Mouse (Mus musculus) hindbrain, embryonic 15.5 days (tissue): ENCODE results near the gene Sycp2. TPM values are rescaled to one million over a fixed set of nuclear protein-coding genes. Genes with fewer than 3 reads are reported as not detected.
"Not testable (repeated sequence)": the region's sequence is repeated elsewhere in the genome, so short reads cannot be mapped to it uniquely, and the experiment has no call there.

Source experiments
- ATAC-seq: fragments of 200-750 bp; cut with Nextera tagmentation; 2 replicates; pipeline ENCODE4 v1.8.0; 2017; ENCODE audit warnings: low read depth, moderate number of reproducible peaks, moderate TSS enrichment; ENCODE audit not compliant: low FRiP score
- H3K27ac ChIP-seq: fragments of 300-500 bp; sonication (generic); replicated peaks from 2 replicates; pipeline ENCODE4 v1.5.1; 2015; ENCODE audit warnings: mild to moderate bottlenecking, inconsistent platforms
- H3K27me3 ChIP-seq: fragments of 300-500 bp; sonication (generic); 2 replicates; pipeline ENCODE4 v1.6.1; 2015; ENCODE audit warnings: control low read depth, inconsistent platforms
- H3K36me3 ChIP-seq: fragments of 300-500 bp; sonication (generic); 2 replicates; pipeline ENCODE4 v1.6.1; 2015; ENCODE audit warnings: control low read depth, inconsistent platforms
- H3K4me1 ChIP-seq: fragments of 300-500 bp; sonication (generic); replicated peaks from 2 replicates; pipeline ENCODE4 v1.6.1; 2015; ENCODE audit warnings: control low read depth, inconsistent platforms
- H3K4me2 ChIP-seq: fragments of 300-500 bp; sonication (generic); 2 replicates; pipeline ENCODE4 v1.6.1; 2015; ENCODE audit warnings: moderate library complexity, mild to moderate bottlenecking, inconsistent platforms
- H3K4me3 ChIP-seq: fragments of 300-500 bp; sonication (generic); 2 replicates; pipeline ENCODE4 v1.5.1; 2015; ENCODE audit warnings: mild to moderate bottlenecking, inconsistent platforms
- H3K9ac ChIP-seq: fragments of 300-500 bp; sonication (generic); 2 replicates; pipeline ENCODE4 v1.6.1; 2015; ENCODE audit warnings: inconsistent platforms
- H3K9me3 ChIP-seq: fragments of 300-500 bp; sonication (generic); 2 replicates; pipeline ENCODE4 v1.6.1; 2016; ENCODE audit warnings: control low read depth, inconsistent platforms
- WGBS: fragments of 180-500 bp; shearing (Covaris S2); methylation state at CpG from one replicate; pipeline ENCODE4 v1.1.7; 2015; 5-methylcytosine and 5-hydroxymethylcytosine counted together
- polyA plus RNA-seq: library from polyadenylated mRNA; unstranded; fragments of >200 nt; fragmentation: Nextera tagmentation; extraction: Ambion mirVana; gene quantifications from 2 replicates; pipeline ENCODE4 v1.2.1, GENCODE M21; 2015

The Sycp2 gene
- polyA plus RNA-seq, 1 experiment from 2014 or later: 0.18 TPM

- H3K4me2 ChIP-seq: peak overlapping the region; percentile 100
- H3K9me3 ChIP-seq: no peaks in the 10 kb centered on the region
- H3K9ac ChIP-seq: no peak overlapping the region
- 62% methylated on average over 6 of the region's 6 CpGs for WGBS
- no peaks in the 10 kb centered on the region for H3K36me3 ChIP-seq
- H3K27ac ChIP-seq: no peak overlapping the region
- H3K4me3 ChIP-seq: no peak overlapping the region
- ATAC-seq: no peak
- peaks cover 39% of the 10 kb centered on the region for H3K4me1 ChIP-seq
- H3K27me3 ChIP-seq: no peaks in the 10 kb centered on the region
Measured at GRCm38 (mm10) chr2:178412598-178412997, 5.1 kb upstream of the Sycp2 start.

GRCm38 (mm10) chr2:178410286-178410685, 2.8 kb upstream of the Sycp2 start:
- Histone ChIP-seq H3K27me3 (no peaks in the 10 kb centered on the region), H3K4me3 (no peak overlapping the region), H3K36me3 (no peaks in the 10 kb centered on the region), H3K4me1 (peaks cover 27% of the 10 kb centered on the region), H3K9me3 (no peaks in the 10 kb centered on the region), H3K27ac (no peak overlapping the region), H3K9ac (no peak overlapping the region), H3K4me2 (no peak overlapping the region)
- no peak for ATAC-seq
- 87% methylated on average over 6 of the region's 6 CpGs for WGBS

GRCm38 (mm10) chr2:178409024-178409423, 1.5 kb upstream of the Sycp2 start:
- WGBS: 58% methylated on average over 1 of the region's 1 CpGs

GRCm38 (mm10) chr2:178342597-178342996, 64.9 kb downstream of the Sycp2 start:
- no peak overlapping the region for H3K4me2 ChIP-seq
- no peaks in the 10 kb centered on the region for H3K4me1 ChIP-seq
- no peak overlapping the region for H3K9ac ChIP-seq
- no peaks in the 10 kb centered on the region for H3K9me3 ChIP-seq
- ATAC-seq: no peak
- no peaks in the 10 kb centered on the region for H3K36me3 ChIP-seq
- no peaks in the 10 kb centered on the region for H3K27me3 ChIP-seq
- H3K27ac ChIP-seq: no peak overlapping the region
- 84% methylated on average over 4 of the region's 4 CpGs for WGBS
- no peak overlapping the region for H3K4me3 ChIP-seq

More at GRCm38 (mm10) chr2:178409024-178409423, 1.5 kb upstream of the Sycp2 start:
- no peaks in the 10 kb centered on the region for H3K9me3 ChIP-seq
- H3K4me2 ChIP-seq: no peak overlapping the region
- ATAC-seq: no peak
- no peaks in the 10 kb centered on the region for H3K27me3 ChIP-seq
- H3K36me3 ChIP-seq: no peaks in the 10 kb centered on the region
- no peak overlapping the region for H3K4me3 ChIP-seq
- no peak overlapping the region for H3K9ac ChIP-seq
- no peak overlapping the region for H3K27ac ChIP-seq
- H3K4me1 ChIP-seq: peaks cover 18% of the 10 kb centered on the region

GRCm38 (mm10) chr2:178342105-178342504, 65.4 kb downstream of the Sycp2 start:
- H3K4me3 ChIP-seq, H3K27ac ChIP-seq, H3K36me3 ChIP-seq, H3K4me2 ChIP-seq, H3K9me3 ChIP-seq, ATAC-seq, H3K27me3 ChIP-seq, H3K9ac ChIP-seq, H3K4me1 ChIP-seq: not testable (repeated sequence)

GRCm38 (mm10) chr2:178339044-178339443, 68.4 kb downstream of the Sycp2 start:
- H3K4me2 ChIP-seq: no peak overlapping the region
- no peaks in the 10 kb centered on the region for H3K27me3 ChIP-seq
- no peak overlapping the region for H3K27ac ChIP-seq
- H3K9ac ChIP-seq: no peak overlapping the region
- no peak overlapping the region for H3K4me3 ChIP-seq
- 3% methylated on average over 2 of the region's 2 CpGs for WGBS
- ATAC-seq: no peak
- H3K36me3 ChIP-seq: peaks cover 11% of the 10 kb centered on the region; the same call in 1 of the 2 replicates
- no peaks in the 10 kb centered on the region for H3K4me1 ChIP-seq
- H3K9me3 ChIP-seq: no peaks in the 10 kb centered on the region

GRCm38 (mm10) chr2:178337878-178338277, 69.6 kb downstream of the Sycp2 start:
- WGBS: 45% methylated on average over 1 of the region's 1 CpGs
- no peak for ATAC-seq

GRCm38 (mm10) chr2:178329986-178330385, 77.5 kb downstream of the Sycp2 start:
- H3K9ac ChIP-seq: no peak overlapping the region
- ATAC-seq: no peak
- peak overlapping the region; percentile 57 for H3K4me2 ChIP-seq
- H3K27ac ChIP-seq: peak overlapping the region; percentile 2; the same call in 1 of the 2 replicates
- H3K4me3 ChIP-seq: peak overlapping the region; percentile 22; the same call in 1 of the 2 replicates
- H3K36me3 ChIP-seq: peaks cover 20% of the 10 kb centered on the region
- H3K9me3 ChIP-seq: no peaks in the 10 kb centered on the region
- H3K4me1 ChIP-seq: peaks cover 37% of the 10 kb centered on the region
- 55% methylated on average over 1 of the region's 1 CpGs for WGBS
- no peaks in the 10 kb centered on the region for H3K27me3 ChIP-seq

More at GRCm38 (mm10) chr2:178337878-178338277, 69.6 kb downstream of the Sycp2 start:
- peaks cover 17% of the 10 kb centered on the region for H3K36me3 ChIP-seq
- no peak overlapping the region for H3K4me3 ChIP-seq
- H3K27ac ChIP-seq: no peak overlapping the region
- no peaks in the 10 kb centered on the region for H3K27me3 ChIP-seq
- no peak overlapping the region for H3K4me2 ChIP-seq
- H3K9ac ChIP-seq: no peak overlapping the region
- no peaks in the 10 kb centered on the region for H3K9me3 ChIP-seq
- no peaks in the 10 kb centered on the region for H3K4me1 ChIP-seq

- peak overlapping the region; percentile 22 for H3K4me3 ChIP-seq
- H3K36me3 ChIP-seq: peaks cover 20% of the 10 kb centered on the region
- peak overlapping the region; percentile 2; the same call in 1 of the 2 replicates for H3K27ac ChIP-seq
- no peaks in the 10 kb centered on the region for H3K9me3 ChIP-seq
- H3K4me2 ChIP-seq: peak overlapping the region; percentile 57
- H3K27me3 ChIP-seq: no peaks in the 10 kb centered on the region
- 71% methylated on average over 5 of the region's 5 CpGs for WGBS
- peak overlapping the region; percentile 22; the same call in 1 of the 2 replicates for H3K9ac ChIP-seq
- peaks cover 37% of the 10 kb centered on the region for H3K4me1 ChIP-seq
- no peak for ATAC-seq
Measured at GRCm38 (mm10) chr2:178329551-178329950, 77.9 kb downstream of the Sycp2 start.

GRCm38 (mm10) chr2:178327466-178328040, 79.9 kb downstream of the Sycp2 start:
- ATAC-seq: peak; percentile 93

GRCm38 (mm10) chr2:178326750-178327465, 80.6 kb downstream of the Sycp2 start:
- Histone ChIP-seq H3K4me3 (peak overlapping the region; percentile 33; the same call in 1 of the 2 replicates), H3K9me3 (no peaks in the 10 kb centered on the region), H3K9ac (no peak overlapping the region), H3K4me1 (peaks cover 37% of the 10 kb centered on the region), H3K27ac (peak overlapping the region; percentile 80), H3K4me2 (peak overlapping the region; percentile 57), H3K36me3 (peaks cover 6% of the 10 kb centered on the region; the same call in 1 of the 2 replicates), H3K27me3 (no peaks in the 10 kb centered on the region)
- ATAC-seq: peak; percentile 57
- WGBS: 18% methylated on average over 5 of the region's 5 CpGs

More at GRCm38 (mm10) chr2:178327466-178328040, 79.9 kb downstream of the Sycp2 start:
- Histone ChIP-seq H3K27me3 (no peaks in the 10 kb centered on the region), H3K36me3 (peaks cover 11% of the 10 kb centered on the region; the same call in 1 of the 2 replicates), H3K9ac (peak overlapping the region; percentile 21; the same call in 1 of the 2 replicates), H3K4me1 (peaks cover 37% of the 10 kb centered on the region), H3K4me2 (peak overlapping the region; percentile 57), H3K9me3 (no peaks in the 10 kb centered on the region), H3K27ac (peak overlapping the region; percentile 80), H3K4me3 (peak overlapping the region; percentile 33)
- 10% methylated on average over 12 of the region's 12 CpGs for WGBS

- 97% methylated on average over 10 of the region's 10 CpGs for WGBS
- no peak for ATAC-seq
Measured at GRCm38 (mm10) chr2:178326067-178326466, 81.4 kb downstream of the Sycp2 start.

More at GRCm38 (mm10) chr2:178326067-178326466, 81.4 kb downstream of the Sycp2 start:
- no peak overlapping the region for H3K27ac ChIP-seq
- no peak overlapping the region for H3K4me3 ChIP-seq
- H3K4me2 ChIP-seq: no peak overlapping the region
- H3K9ac ChIP-seq: no peak overlapping the region
- H3K27me3 ChIP-seq: no peaks in the 10 kb centered on the region
- H3K36me3 ChIP-seq: no peaks in the 10 kb centered on the region
- H3K4me1 ChIP-seq: peaks cover 37% of the 10 kb centered on the region
- H3K9me3 ChIP-seq: no peaks in the 10 kb centered on the region
